Mouse (Mus musculus) adipocyte (in vitro differentiated cells): ENCODE data around the gene Xkr8.
A peak's percentile ranks its signal among the peaks of the same experiment; 100 is the strongest.

ENCODE experiments used
- DNase-seq: peaks from one replicate; pipeline ENCODE4 v3.0.0-alpha.2; 2016; ENCODE audit warnings: low spot score

Gene Xkr8

DNA sequence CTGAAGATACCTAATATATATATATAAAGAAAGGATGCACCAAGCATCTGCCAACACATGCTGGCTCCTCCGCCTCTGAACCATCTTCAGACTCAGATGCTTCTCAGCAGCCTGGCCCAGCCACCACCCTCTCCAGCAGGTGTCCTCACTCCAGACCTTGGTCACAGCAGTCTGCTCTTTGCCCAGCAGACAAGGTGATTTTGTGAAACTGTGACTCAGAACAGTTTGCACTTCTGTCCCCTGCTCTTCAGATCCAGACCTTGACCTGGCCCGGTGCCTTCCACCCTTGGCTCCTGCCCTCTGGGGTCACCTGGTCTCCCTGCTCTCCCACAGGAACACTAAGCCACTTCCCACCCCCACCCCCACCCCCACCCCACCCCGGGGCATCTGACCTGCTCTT lies 3.5 kb upstream of the Xkr8 start:
- no peak for DNase-seq

DNA sequence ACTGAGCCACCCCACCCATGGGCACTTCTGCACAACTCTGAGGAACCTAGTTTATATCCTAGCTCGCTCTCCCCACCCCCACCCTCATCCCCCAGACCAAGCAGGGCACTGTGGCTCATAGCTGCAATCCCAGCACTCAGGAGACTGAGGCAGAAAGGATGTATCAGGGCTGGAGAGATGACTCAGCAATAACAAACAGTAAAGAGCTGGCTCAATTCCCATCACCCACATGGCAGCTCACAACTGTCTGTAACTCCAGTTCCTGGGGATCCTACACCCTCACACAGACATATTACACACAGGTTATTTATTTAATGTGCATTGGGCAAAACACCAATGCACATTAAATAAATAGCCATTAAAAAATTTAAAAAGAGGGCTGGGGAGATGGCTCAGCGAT lies 3.0 kb upstream of the Xkr8 start:
- DNase-seq, result no peak

DNA sequence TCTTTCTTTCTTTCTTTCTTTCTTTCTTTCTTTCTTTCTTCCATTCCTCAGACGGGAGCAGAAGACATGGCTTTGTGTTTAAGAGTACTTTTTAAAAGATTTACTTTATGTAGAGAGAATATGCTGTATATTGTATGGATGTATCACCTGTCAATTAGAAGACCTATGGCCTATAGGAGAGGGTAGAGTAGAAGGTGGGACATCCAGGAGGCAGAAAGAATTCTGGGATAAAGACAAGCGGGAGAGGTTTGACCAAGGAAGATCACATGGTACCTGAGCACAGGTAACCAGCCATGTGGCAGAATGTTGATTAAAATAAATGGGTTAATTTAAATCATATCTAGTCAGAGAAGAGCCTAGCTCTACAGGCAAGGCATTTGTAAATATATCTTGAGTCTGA lies 2.4 kb upstream of the Xkr8 start:
- no peak for DNase-seq

GRCm38 (mm10) chr4:132733071-132733770 lies 875 bp upstream of the Xkr8 start:
- DNase-seq, result no peak

DNA sequence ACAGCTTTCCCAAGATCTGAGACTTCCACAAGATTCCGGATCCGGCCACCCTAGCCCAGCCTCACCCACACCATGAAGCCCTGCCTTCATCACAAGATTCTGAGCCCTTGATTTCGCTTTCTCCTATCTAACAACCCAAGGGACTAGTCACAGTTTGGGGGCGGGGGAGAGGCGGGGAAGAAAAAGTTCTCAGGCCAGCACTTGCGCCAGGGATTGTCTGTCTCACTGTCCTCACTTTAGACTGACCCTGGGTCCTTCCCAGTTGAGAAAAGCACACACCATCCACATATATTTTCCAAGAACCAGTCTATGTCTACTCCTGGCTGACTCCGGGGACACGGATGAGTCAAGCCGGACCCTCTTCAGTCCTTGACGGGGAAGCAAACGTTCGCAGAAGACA lies 730 bp downstream of the Xkr8 start:
- DNase-seq, result no peak

- DNase-seq, result no peak
Observed at GRCm38 (mm10) chr4:132728233-132728632, 4.1 kb downstream of the Xkr8 start.

DNA sequence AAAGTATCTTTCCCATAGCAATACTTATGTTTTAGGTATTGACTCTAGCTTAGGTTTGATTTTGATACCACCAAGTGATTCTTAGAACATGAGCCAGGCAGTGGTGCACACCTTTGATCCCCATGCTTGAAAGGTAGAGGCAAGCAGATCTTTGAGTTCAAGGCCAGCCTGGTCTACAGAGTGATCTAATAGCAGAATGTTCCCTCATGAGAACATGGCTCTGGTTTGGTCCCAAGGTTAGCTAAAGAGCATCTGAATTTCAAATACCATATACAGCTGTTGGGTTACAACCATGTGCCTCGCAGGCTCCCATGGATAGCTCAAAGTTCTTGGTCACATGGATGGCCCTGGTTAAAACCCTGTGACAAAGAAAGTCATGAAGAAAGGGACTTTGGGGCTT lies 14.1 kb downstream of the Xkr8 start:
- no peak for DNase-seq

DNA sequence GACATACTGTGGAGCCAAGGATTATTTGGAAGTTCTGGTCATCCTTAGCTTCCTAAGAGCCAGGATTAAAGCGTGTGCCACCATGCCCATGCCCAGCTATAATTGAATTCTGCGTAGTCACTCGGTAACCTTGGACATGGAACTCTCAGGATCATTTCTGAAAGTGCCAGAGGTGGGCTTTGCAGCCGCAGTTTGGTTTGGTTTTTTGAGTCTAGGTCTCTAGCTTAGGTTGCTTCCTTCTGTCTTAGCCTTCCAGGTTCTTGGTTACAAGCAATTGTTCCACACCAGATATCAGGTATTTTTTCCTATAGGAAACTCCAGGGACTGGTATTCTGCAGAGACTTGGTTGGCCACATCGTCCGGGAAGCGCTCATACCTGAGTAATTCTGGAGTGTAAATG lies 19.2 kb downstream of the Xkr8 start:
- no peak for DNase-seq

- DNase-seq, result no peak
Observed at GRCm38 (mm10) chr4:132706885-132707284, 25.5 kb downstream of the Xkr8 start.

- DNase-seq, result no peak
Observed at GRCm38 (mm10) chr4:132702076-132702475, 30.3 kb downstream of the Xkr8 start.

DNA sequence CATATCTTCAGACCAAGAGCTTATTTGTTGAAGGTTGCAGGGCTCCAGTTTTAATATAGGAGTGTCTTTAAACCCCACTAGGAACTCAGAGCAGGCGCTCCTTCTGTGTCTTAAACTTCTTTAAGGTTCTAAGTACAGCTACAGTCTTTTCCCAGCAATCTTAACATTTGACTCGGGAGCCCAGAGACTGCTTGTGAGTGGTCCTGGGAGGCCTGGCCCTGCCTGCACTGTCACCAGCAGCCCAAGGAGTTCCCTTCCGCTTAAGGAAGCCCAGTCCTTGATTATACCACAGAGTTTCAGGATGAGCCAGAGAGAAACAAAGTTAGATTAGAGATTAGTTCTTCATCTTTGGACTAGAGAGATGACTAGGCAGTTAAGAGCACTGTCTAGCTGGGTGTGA lies 39.0 kb downstream of the Xkr8 start:
- DNase-seq, result no peak

GRCm38 (mm10) chr4:132689634-132690033 lies 42.7 kb downstream of the Xkr8 start:
- DNase-seq, result no peak

- peak; percentile 56 for DNase-seq
Observed at GRCm38 (mm10) chr4:132676771-132677539, 55.4 kb downstream of the Xkr8 start.
